Mouse (Mus musculus) limb, embryonic 11.5 days (tissue): Measurements from ENCODE around the gene Pcdh15. TPM values are rescaled to one million over a fixed set of nuclear protein-coding genes. Genes with fewer than 3 reads are reported as not detected.

Source experiments
- ATAC-seq: fragments of 200-750 bp; cut with Nextera tagmentation; 2 replicates; pipeline ENCODE4 v1.8.0; 2017; ENCODE audit warnings: low read depth; ENCODE audit not compliant: insufficient number of reproducible peaks, low FRiP score, low TSS enrichment
- DNase-seq: peaks from one replicate; pipeline ENCODE4 v3.0.0-alpha.2; 2015; ENCODE audit warnings: low spot score
- H3K27ac ChIP-seq: fragments of 300-500 bp; sonication (generic); replicated peaks from 2 replicates; pipeline ENCODE4 v1.5.1; 2014; ENCODE audit warnings: low read depth, mild to moderate bottlenecking, low read length
- H3K27me3 ChIP-seq: fragments of 300-500 bp; sonication (generic); 2 replicates; pipeline ENCODE4 v1.6.1; 2014; ENCODE audit warnings: mild to moderate bottlenecking, low read length, mixed read lengths; ENCODE audit not compliant: control insufficient read depth, insufficient read depth
- H3K36me3 ChIP-seq: fragments of 300-500 bp; sonication (generic); 2 replicates; pipeline ENCODE4 v1.6.1; 2014; ENCODE audit warnings: mild to moderate bottlenecking, low read length, moderate library complexity, mixed read lengths; ENCODE audit not compliant: control insufficient read depth, insufficient read depth
- H3K4me1 ChIP-seq: fragments of 300-500 bp; sonication (generic); 2 replicates; pipeline ENCODE4 v1.6.1; 2014; ENCODE audit warnings: low read length, mixed read lengths; ENCODE audit not compliant: control insufficient read depth, insufficient read depth
- H3K4me2 ChIP-seq: fragments of 300-500 bp; sonication (generic); 2 replicates; pipeline ENCODE4 v1.6.1; 2014; ENCODE audit warnings: low read depth, mild to moderate bottlenecking, moderate library complexity; ENCODE audit not compliant: severe bottlenecking
- H3K4me3 ChIP-seq: fragments of 300-500 bp; sonication (generic); 2 replicates; pipeline ENCODE4 v1.5.1; 2014; ENCODE audit warnings: low read depth, low read length
- H3K9ac ChIP-seq: fragments of 300-500 bp; sonication (generic); 2 replicates; pipeline ENCODE4 v1.6.1; 2014; ENCODE audit warnings: mild to moderate bottlenecking, low read length
- H3K9me3 ChIP-seq: fragments of 300-500 bp; sonication (generic); 2 replicates; pipeline ENCODE4 v1.6.1; 2016; ENCODE audit warnings: low read length; ENCODE audit not compliant: control insufficient read depth
- WGBS: fragments of 180-500 bp; shearing (Covaris S2); extraction: QIAGEN DNeasy Blood & Tissue Kit; methylation state at CpG from one replicate; pipeline ENCODE4 v1.1.7; 2014; 5-methylcytosine and 5-hydroxymethylcytosine counted together
- polyA plus RNA-seq: library from polyadenylated mRNA; unstranded; fragments of >200 nt; fragmentation: Nextera tagmentation; extraction: Ambion mirVana; gene quantifications from 2 replicates; pipeline ENCODE4 v1.2.1, GENCODE M21; 2014

Gene Pcdh15
- polyA plus RNA-seq, 1 experiment from 2014 or later, result 0.81 TPM

GRCm38 (mm10) chr10:73574711-73575297, 475.7 kb downstream of the Pcdh15 start:
- DNase-seq (no peak), ATAC-seq (no peak)
- no peak overlapping the region for H3K9ac ChIP-seq
- no peaks in the 10 kb centered on the region for H3K36me3 ChIP-seq
- no peak overlapping the region for H3K4me2 ChIP-seq
- no peaks in the 10 kb centered on the region for H3K27me3 ChIP-seq
- H3K9me3 ChIP-seq, result no peaks in the 10 kb centered on the region
- 93% methylated on average over 5 of the region's 5 CpGs for WGBS
- no peak overlapping the region for H3K4me3 ChIP-seq
- H3K27ac ChIP-seq, result no peak overlapping the region
- H3K4me1 ChIP-seq, result no peaks in the 10 kb centered on the region

- no peak for DNase-seq
- H3K36me3 ChIP-seq, result no peaks in the 10 kb centered on the region
- no peak for ATAC-seq
- H3K9ac ChIP-seq, result no peak overlapping the region
- WGBS, result 94% methylated on average over 1 of the region's 1 CpGs
- no peak overlapping the region for H3K4me2 ChIP-seq
- H3K4me1 ChIP-seq, result no peaks in the 10 kb centered on the region
- H3K9me3 ChIP-seq, result no peaks in the 10 kb centered on the region
- H3K27ac ChIP-seq, result no peak overlapping the region
- no peak overlapping the region for H3K4me3 ChIP-seq
- no peaks in the 10 kb centered on the region for H3K27me3 ChIP-seq
Observed at GRCm38 (mm10) chr10:73667501-73667900, 568.4 kb downstream of the Pcdh15 start.

GRCm38 (mm10) chr10:73700519-73701286, 601.6 kb downstream of the Pcdh15 start:
- no peak for DNase-seq
- ATAC-seq, result no peak
- 61% methylated on average over 5 of the region's 5 CpGs for WGBS
- Histone ChIP-seq H3K4me2 (no peak overlapping the region), H3K9ac (no peak overlapping the region), H3K9me3 (no peaks in the 10 kb centered on the region), H3K4me1 (no peaks in the 10 kb centered on the region), H3K4me3 (no peak overlapping the region), H3K27me3 (no peaks in the 10 kb centered on the region), H3K27ac (no peak overlapping the region), H3K36me3 (no peaks in the 10 kb centered on the region)

- Histone ChIP-seq H3K27me3 (no peaks in the 10 kb centered on the region), H3K4me1 (no peaks in the 10 kb centered on the region), H3K4me3 (no peak overlapping the region), H3K27ac (no peak overlapping the region), H3K9me3 (no peaks in the 10 kb centered on the region), H3K36me3 (no peaks in the 10 kb centered on the region), H3K9ac (no peak overlapping the region), H3K4me2 (no peak overlapping the region)
- DNase-seq (no peak), ATAC-seq (no peak)
- WGBS, result 86% methylated on average over 7 of the region's 7 CpGs
Observed at GRCm38 (mm10) chr10:73725566-73726240, 626.6 kb downstream of the Pcdh15 start.

GRCm38 (mm10) chr10:73733246-73733645, 634.1 kb downstream of the Pcdh15 start:
- no peaks in the 10 kb centered on the region for H3K36me3 ChIP-seq
- no peaks in the 10 kb centered on the region for H3K27me3 ChIP-seq
- H3K27ac ChIP-seq, result no peak overlapping the region
- 81% methylated on average over 7 of the region's 7 CpGs for WGBS
- no peak overlapping the region for H3K4me3 ChIP-seq
- H3K9ac ChIP-seq, result no peak overlapping the region
- H3K9me3 ChIP-seq, result no peaks in the 10 kb centered on the region
- ATAC-seq (no peak), DNase-seq (no peak)
- no peak overlapping the region for H3K4me2 ChIP-seq
- H3K4me1 ChIP-seq, result no peaks in the 10 kb centered on the region

GRCm38 (mm10) chr10:73749021-73749420, 649.9 kb downstream of the Pcdh15 start:
- ATAC-seq, result no peak
- no peaks in the 10 kb centered on the region for H3K9me3 ChIP-seq
- H3K9ac ChIP-seq, result no peak overlapping the region
- H3K27me3 ChIP-seq, result no peaks in the 10 kb centered on the region
- H3K4me1 ChIP-seq, result no peaks in the 10 kb centered on the region
- no peaks in the 10 kb centered on the region for H3K36me3 ChIP-seq
- no peak for DNase-seq
- no peak overlapping the region for H3K4me3 ChIP-seq
- H3K27ac ChIP-seq, result no peak overlapping the region
- no peak overlapping the region for H3K4me2 ChIP-seq
- 70% methylated on average over 2 of the region's 2 CpGs for WGBS

- Histone ChIP-seq H3K27ac (no peak overlapping the region), H3K4me2 (no peak overlapping the region), H3K9ac (no peak overlapping the region), H3K27me3 (no peaks in the 10 kb centered on the region), H3K36me3 (no peaks in the 10 kb centered on the region), H3K4me3 (no peak overlapping the region), H3K9me3 (no peaks in the 10 kb centered on the region), H3K4me1 (no peaks in the 10 kb centered on the region)
- no peak for DNase-seq
- ATAC-seq, result no peak
- WGBS, result 54% methylated on average over 3 of the region's 3 CpGs
Observed at GRCm38 (mm10) chr10:73753876-73754275, 654.7 kb downstream of the Pcdh15 start.

- DNase-seq (no peak), ATAC-seq (no peak)
- Histone ChIP-seq H3K4me1 (no peaks in the 10 kb centered on the region), H3K36me3 (no peaks in the 10 kb centered on the region), H3K27me3 (no peaks in the 10 kb centered on the region), H3K27ac (no peak overlapping the region), H3K4me2 (no peak overlapping the region), H3K4me3 (no peak overlapping the region), H3K9me3 (no peaks in the 10 kb centered on the region), H3K9ac (no peak overlapping the region)
- 61% methylated on average over 4 of the region's 4 CpGs for WGBS
Observed at GRCm38 (mm10) chr10:73782945-73783344, 683.8 kb downstream of the Pcdh15 start.
